Mouse (Mus musculus) lung, embryonic 14.5 days (tissue): Measurements from ENCODE around the gene H2-Oa. TPM values are rescaled to one million over a fixed set of nuclear protein-coding genes. Genes with fewer than 3 reads are reported as not detected.
"Not testable (repeated sequence)": the region's sequence is repeated elsewhere in the genome, so short reads cannot be mapped to it uniquely, and the experiment has no call there.

Source experiments
- ATAC-seq: fragments of 200-750 bp; cut with Nextera tagmentation; 2 replicates; pipeline ENCODE4 v1.8.0; 2017; ENCODE audit warnings: mild to moderate bottlenecking, moderate TSS enrichment, moderate library complexity; ENCODE audit not compliant: insufficient read depth
- DNase-seq: peaks from one replicate; pipeline ENCODE4 v3.0.0-alpha.2; 2015
- H3K27ac ChIP-seq: fragments of 300-500 bp; sonication (generic); 2 replicates; pipeline ENCODE4 v1.5.1; 2014; ENCODE audit warnings: low read depth, mild to moderate bottlenecking, moderate library complexity
- H3K27me3 ChIP-seq: fragments of 300-500 bp; sonication (generic); 2 replicates; pipeline ENCODE4 v1.6.1; 2014; ENCODE audit warnings: low read length, control low read depth; ENCODE audit not compliant: insufficient read depth
- H3K36me3 ChIP-seq: fragments of 300-500 bp; sonication (generic); 2 replicates; pipeline ENCODE4 v1.6.1; 2014; ENCODE audit warnings: control low read depth; ENCODE audit not compliant: insufficient read depth
- H3K4me1 ChIP-seq: fragments of 300-500 bp; sonication (generic); 2 replicates; pipeline ENCODE4 v1.6.1; 2014; ENCODE audit warnings: antibody characterized with exemption, control low read depth; ENCODE audit not compliant: insufficient read depth
- H3K4me2 ChIP-seq: fragments of 300-500 bp; sonication (generic); 2 replicates; pipeline ENCODE4 v1.6.1; 2014; ENCODE audit warnings: mild to moderate bottlenecking
- H3K4me3 ChIP-seq: fragments of 300-500 bp; sonication (generic); 2 replicates; pipeline ENCODE4 v1.5.1; 2014; ENCODE audit warnings: low read depth, low read length
- H3K9ac ChIP-seq: fragments of 300-500 bp; sonication (generic); 2 replicates; pipeline ENCODE4 v1.6.1; 2014
- H3K9me3 ChIP-seq: fragments of 300-500 bp; sonication (generic); 2 replicates; pipeline ENCODE4 v1.6.1; 2016; ENCODE audit warnings: low read depth, low read length, control low read depth
- CTCF ChIP-seq: IDR thresholded peaks from 2 replicates; pipeline ENCODE4 v1.5.1; 2016; ENCODE audit warnings: antibody characterized with exemption, low read depth
- WGBS: fragments of 180-500 bp; shearing (Covaris S2); extraction: QIAGEN DNeasy Blood & Tissue Kit; methylation state at CpG from one replicate; pipeline ENCODE4 v1.1.7; 2014; 5-methylcytosine and 5-hydroxymethylcytosine counted together
- polyA plus RNA-seq: library from polyadenylated mRNA; unstranded; fragments of >200 nt; fragmentation: Nextera tagmentation; extraction: Ambion mirVana; gene quantifications from 2 replicates; pipeline ENCODE4 v1.2.1, GENCODE M21; 2014

Gene H2-Oa
- polyA plus RNA-seq, 1 experiment from 2014 or later = 0.26 TPM

GRCm38 (mm10) chr17:34143033-34143432 lies 50.9 kb downstream of the H2-Oa start, which contains the start of gene H2-DMb2:
Gene H2-DMb2, plus strand, starts transcription at chr17:34143307.
- 0 out of 2 replicates have a peak within 1 kb of the TSS, but pooled peaks have one; percentile 15 for H3K4me2 ChIP-seq
- peak within 1 kb of the TSS; percentile 55 for H3K27ac ChIP-seq
- no peaks in the 10 kb centered on the region for H3K36me3 ChIP-seq
- 23% methylated on average over 7 of the region's 7 CpGs for WGBS
- no peaks in the 10 kb centered on the region for H3K9me3 ChIP-seq
- DNase-seq = peak; percentile 72
- no peaks in the 10 kb centered on the region for H3K4me1 ChIP-seq
- H3K9ac ChIP-seq = no peak within 1 kb of the TSS
- peak; percentile 51; the same call in 1 of the 2 replicates for ATAC-seq
- H3K4me3 ChIP-seq = no peak within 1 kb of the TSS
- H3K27me3 ChIP-seq = peaks cover 18% of the 10 kb centered on the region; the same call in 1 of the 2 replicates
- no peak for TF ChIP-seq CTCF

- TF ChIP-seq CTCF = no peak
Observed at GRCm38 (mm10) chr17:34143461-34143860, 51.3 kb downstream of the H2-Oa start.

GRCm38 (mm10) chr17:34144221-34144620 lies 52.1 kb downstream of the H2-Oa start:
- not testable (repeated sequence) for H3K27ac ChIP-seq, H3K9me3 ChIP-seq, DNase-seq, H3K4me3 ChIP-seq, H3K4me2 ChIP-seq, H3K9ac ChIP-seq, ATAC-seq, H3K36me3 ChIP-seq, H3K4me1 ChIP-seq
- H3K27me3 ChIP-seq = peaks cover 12% of the 10 kb centered on the region; the same call in 1 of the 2 replicates
- WGBS = 91% methylated on average over 4 of the region's 4 CpGs

More at GRCm38 (mm10) chr17:34143461-34143860, 51.3 kb downstream of the H2-Oa start:
- Histone ChIP-seq H3K4me2 (no peak overlapping the region), H3K9me3 (no peaks in the 10 kb centered on the region), H3K27me3 (peaks cover 18% of the 10 kb centered on the region; the same call in 1 of the 2 replicates), H3K36me3 (no peaks in the 10 kb centered on the region), H3K4me1 (no peaks in the 10 kb centered on the region), H3K9ac (no peak overlapping the region), H3K27ac (no peak overlapping the region), H3K4me3 (no peak overlapping the region)
- ATAC-seq (no peak), DNase-seq (no peak)
- WGBS = 51% methylated on average over 5 of the region's 5 CpGs

Other genes starting within 250 kb of the H2-Oa start
- 71.1 and 76.3 TPM in 2 replicates for gene Cd320, start 249.2 kb upstream of the H2-Oa start, polyA plus RNA-seq
- not detected in 2 replicates for gene Gm7029, start 218.5 kb upstream of the H2-Oa start, polyA plus RNA-seq
- 8.3 and 9.3 TPM in 2 replicates for gene Kifc1, start 201.7 kb upstream of the H2-Oa start, polyA plus RNA-seq
- 0.32 TPM in 1 of 2 replicates, not detected in the other for gene Platr17, start 187.2 kb upstream of the H2-Oa start, polyA plus RNA-seq
- 39.3 and 47.1 TPM in 2 replicates for gene Daxx, start 182.9 kb upstream of the H2-Oa start, polyA plus RNA-seq
- gene Tapbp, start 176.4 kb upstream of the H2-Oa start, polyA plus RNA-seq = 30.1 and 31.4 TPM in 2 replicates
- gene Zbtb22, start 176.4 kb upstream of the H2-Oa start, polyA plus RNA-seq = 11.1 and 13.2 TPM in 2 replicates
- 38.2 and 49.1 TPM in 2 replicates for gene Rgl2, start 162.8 kb upstream of the H2-Oa start, polyA plus RNA-seq
- gene Pfdn6, start 152.0 kb upstream of the H2-Oa start, polyA plus RNA-seq = 142 and 145 TPM in 2 replicates
- 29.5 and 37.2 TPM in 2 replicates for gene Wdr46, start 151.7 kb upstream of the H2-Oa start, polyA plus RNA-seq
- gene B3galt4, start 140.9 kb upstream of the H2-Oa start, polyA plus RNA-seq = 2.3 and 2.6 TPM in 2 replicates
- gene Vps52, start 136.5 kb upstream of the H2-Oa start, polyA plus RNA-seq = 34.2 and 34.8 TPM in 2 replicates
- gene Rps18, start 136.3 kb upstream of the H2-Oa start, polyA plus RNA-seq = 2,038 and 2,085 TPM in 2 replicates
- 24.4 and 32.9 TPM in 2 replicates for gene H2-K1, start 92.0 kb upstream of the H2-Oa start, polyA plus RNA-seq
- gene Ring1, start 67.7 kb upstream of the H2-Oa start, polyA plus RNA-seq = 5.6 and 6.6 TPM in 2 replicates
- 35.9 and 40.6 TPM in 2 replicates for gene H2-Ke6, start 64.3 kb upstream of the H2-Oa start, polyA plus RNA-seq
- gene Slc39a7, start 60.7 kb upstream of the H2-Oa start, polyA plus RNA-seq = 102 and 105 TPM in 2 replicates
- 30.3 and 35.3 TPM in 2 replicates for gene Rxrb, start 60.5 kb upstream of the H2-Oa start, polyA plus RNA-seq
- 4.3 and 5.0 TPM in 2 replicates for gene Col11a2, start 52.9 kb upstream of the H2-Oa start, polyA plus RNA-seq
- gene H2-DMa, start 27.2 kb downstream of the H2-Oa start, polyA plus RNA-seq = 9.8 and 15.5 TPM in 2 replicates
- 153 TPM in 2 replicates for gene Brd2, start 30.3 kb downstream of the H2-Oa start, polyA plus RNA-seq
- 0.91 and 1.1 TPM in 2 replicates for gene H2-DMb2, start 51.0 kb downstream of the H2-Oa start, polyA plus RNA-seq
- gene H2-DMb1, start 60.7 kb downstream of the H2-Oa start, polyA plus RNA-seq = 1.1 TPM in 2 replicates
- gene Tap1, start 95.2 kb downstream of the H2-Oa start, polyA plus RNA-seq = 3.5 and 4.0 TPM in 2 replicates
- gene Psmb9, start 95.4 kb downstream of the H2-Oa start, polyA plus RNA-seq = 3.4 and 4.5 TPM in 2 replicates
- 7.9 and 8.9 TPM in 2 replicates for gene Psmb8, start 105.4 kb downstream of the H2-Oa start, polyA plus RNA-seq
- 3.0 and 3.7 TPM in 2 replicates for gene Tap2, start 111.2 kb downstream of the H2-Oa start, polyA plus RNA-seq
- gene H2-Ob, start 146.6 kb downstream of the H2-Oa start, polyA plus RNA-seq = not detected in 2 replicates
- gene H2-Ab1, start 165.3 kb downstream of the H2-Oa start, polyA plus RNA-seq = 2.6 and 2.8 TPM in 2 replicates
- 2.0 TPM in 2 replicates for gene H2-Aa, start 195.5 kb downstream of the H2-Oa start, polyA plus RNA-seq
- 2.2 and 2.3 TPM in 2 replicates for gene H2-Eb1, start 213.5 kb downstream of the H2-Oa start, polyA plus RNA-seq
- not detected in 2 replicates for gene H2-Eb2, start 233.3 kb downstream of the H2-Oa start, polyA plus RNA-seq